Mouse (Mus musculus): ENCODE measurements around the gene Vmn1r49. TPM values are rescaled to one million over a fixed set of nuclear protein-coding genes. Genes with fewer than 3 reads are reported as not detected.
"Not testable (repeated sequence)": the region's sequence is repeated elsewhere in the genome, so short reads cannot be mapped to it uniquely, and the experiment has no call there.

Gene Vmn1r49
- not detected for total RNA-seq (2021)
- long read RNA-seq, experiment 1: 0 reads
- long read RNA-seq, experiment 2: 0 reads

GRCm38 (mm10) chr6:90078406-90078805 is at the start of gene Vmn1r49:
Gene Vmn1r49 (minus strand): TSS chr6:90078506.
- DNase-seq (ENCODE audit: low spot score in 2 of 2): no peak

GRCm38 (mm10) chr6:90122296-90122695 is 44.0 kb upstream of the Vmn1r49 start, which contains the start of gene Vmn1r51:
Gene Vmn1r51 (plus strand): TSS chr6:90122596.
- not testable (repeated sequence) for DNase-seq (ENCODE audit: low spot score in 2 of 2)

GRCm38 (mm10) chr6:90101130-90101529 is 22.8 kb upstream of the Vmn1r49 start, which contains the start of gene Vmn1r50:
Gene Vmn1r50 (plus strand): TSS chr6:90101430.
- DNase-seq (ENCODE audit: low spot score in 2 of 2): no peak

- DNase-seq (ENCODE audit: low spot score in 2 of 2): no peak
Measured at GRCm38 (mm10) chr6:90100566-90100965, 22.3 kb upstream of the Vmn1r49 start.

GRCm38 (mm10) chr6:90036741-90037140 is 41.6 kb downstream of the Vmn1r49 start, which contains the start of gene Vmn1r48:
Gene Vmn1r48 (minus strand): TSS chr6:90036841.
- not testable (repeated sequence) for DNase-seq (ENCODE audit: low spot score in 2 of 2)

Other genes starting within 250 kb of the Vmn1r49 start
- not detected for gene Vmn1r42, start 202.1 kb downstream of the Vmn1r49 start, total RNA-seq (2021)
- gene Vmn1r43, start 202.1 kb downstream of the Vmn1r49 start, total RNA-seq (2021): not detected
- gene Vmn1r44, start 194.8 kb downstream of the Vmn1r49 start, total RNA-seq (2021): not detected
- gene Vmn1r45, start 137.9 kb downstream of the Vmn1r49 start, total RNA-seq (2021): not detected
- gene Vmn1r46, start 109.2 kb downstream of the Vmn1r49 start, total RNA-seq (2021): not detected
- not detected for gene Vmn1r47, start 62.4 kb downstream of the Vmn1r49 start, total RNA-seq (2021)
- gene Vmn1r48, start 41.7 kb downstream of the Vmn1r49 start, total RNA-seq (2021): not detected
- not detected for gene Vmn1r50, start 22.9 kb upstream of the Vmn1r49 start, total RNA-seq (2021)
- gene Vmn1r51, start 44.1 kb upstream of the Vmn1r49 start, total RNA-seq (2021): not detected
- not detected for gene Vmn1r52, start 96.3 kb upstream of the Vmn1r49 start, total RNA-seq (2021)
- gene V1ra8, start 124.3 kb upstream of the Vmn1r49 start, total RNA-seq (2021): not detected
- not detected for gene Vmn1r53, start 145.9 kb upstream of the Vmn1r49 start, total RNA-seq (2021)
- gene Vmn1r54, start 167.8 kb upstream of the Vmn1r49 start, total RNA-seq (2021): not detected
- not detected for gene BC048671, start 222.7 kb upstream of the Vmn1r49 start, total RNA-seq (2021)
- 1 to 10 TPM in 1 of 2 experiments, under 1 TPM in 1; 0.59 to 1.1 TPM for gene Chst13, start 246.7 kb upstream of the Vmn1r49 start, total RNA-seq (2021)